Mouse (Mus musculus) forebrain, embryonic 16.5 days (tissue): ENCODE results near the gene Ephb1. TPM values are rescaled to one million over a fixed set of nuclear protein-coding genes. Genes with fewer than 3 reads are reported as not detected.

Experiments used
- ATAC-seq: fragments of 200-750 bp; cut with Nextera tagmentation; 2 replicates; pipeline ENCODE4 v1.8.0; 2017; ENCODE audit warnings: mild to moderate bottlenecking, moderate library complexity
- H3K27ac ChIP-seq: fragments of 300-500 bp; sonication (generic); 2 replicates; pipeline ENCODE4 v1.5.1; 2014; ENCODE audit warnings: low read length, control low read depth
- H3K27me3 ChIP-seq: fragments of 300-500 bp; sonication (generic); replicated peaks from 2 replicates; pipeline ENCODE4 v1.6.1; 2014; ENCODE audit warnings: low read length; ENCODE audit not compliant: control insufficient read depth, insufficient read depth
- H3K36me3 ChIP-seq: fragments of 300-500 bp; sonication (generic); 2 replicates; pipeline ENCODE4 v1.6.1; 2014; ENCODE audit not compliant: control insufficient read depth, insufficient read depth
- H3K4me1 ChIP-seq: fragments of 300-500 bp; sonication (generic); replicated peaks from 2 replicates; pipeline ENCODE4 v1.6.1; 2014; ENCODE audit warnings: low read length; ENCODE audit not compliant: control insufficient read depth, insufficient read depth
- H3K4me2 ChIP-seq: fragments of 300-500 bp; sonication (generic); 2 replicates; pipeline ENCODE4 v1.6.1; 2014; ENCODE audit warnings: mild to moderate bottlenecking, low read length, control low read depth
- H3K4me3 ChIP-seq: fragments of 300-500 bp; sonication (generic); replicated peaks from 2 replicates; pipeline ENCODE4 v1.5.1; 2014; ENCODE audit warnings: mild to moderate bottlenecking, low read length, control low read depth
- H3K9ac ChIP-seq: fragments of 300-500 bp; sonication (generic); replicated peaks from 2 replicates; pipeline ENCODE4 v1.6.1; 2014; ENCODE audit warnings: low read depth, low read length, control low read depth
- H3K9me3 ChIP-seq: fragments of 300-500 bp; sonication (generic); 2 replicates; pipeline ENCODE4 v1.6.1; 2016; ENCODE audit warnings: low read length; ENCODE audit not compliant: control insufficient read depth
- WGBS: fragments of 180-500 bp; shearing (Covaris S2); extraction: QIAGEN DNeasy Blood & Tissue Kit; methylation state at CpG from one replicate; pipeline ENCODE4 v1.1.7; 2014; 5-methylcytosine and 5-hydroxymethylcytosine counted together
- polyA plus RNA-seq: library from polyadenylated mRNA; unstranded; fragments of >200 nt; fragmentation: Nextera tagmentation; extraction: Ambion mirVana; gene quantifications from 2 replicates; pipeline ENCODE4 v1.2.1, GENCODE M21; 2015

Gene Ephb1
- polyA plus RNA-seq, 1 experiment from 2014 or later, result 48.8 TPM

- peaks cover 20% of the 10 kb centered on the region for H3K4me1 ChIP-seq
- peak; percentile 21 for ATAC-seq
- peak overlapping the region; percentile 87 for H3K4me3 ChIP-seq
- peak overlapping the region; percentile 86 for H3K9ac ChIP-seq
- no peaks in the 10 kb centered on the region for H3K9me3 ChIP-seq
- H3K4me2 ChIP-seq, result peak overlapping the region; percentile 99
- H3K36me3 ChIP-seq, result no peaks in the 10 kb centered on the region
- under 1% methylated on average over 70 of the region's 70 CpGs for WGBS
- peaks cover 22% of the 10 kb centered on the region for H3K27me3 ChIP-seq
- peak overlapping the region; percentile 77 for H3K27ac ChIP-seq
Measured at GRCm38 (mm10) chr9:102353636-102354491, 629 bp downstream of the Ephb1 start.

- ATAC-seq, result 0 out of 2 replicates have a peak, but pooled peaks have one; percentile 2
- peak overlapping the region; percentile 86 for H3K9ac ChIP-seq
- peaks cover 20% of the 10 kb centered on the region for H3K4me1 ChIP-seq
- no peaks in the 10 kb centered on the region for H3K9me3 ChIP-seq
- H3K4me2 ChIP-seq, result peak overlapping the region; percentile 99
- H3K27me3 ChIP-seq, result peaks cover 22% of the 10 kb centered on the region
- H3K4me3 ChIP-seq, result peak overlapping the region; percentile 87
- under 1% methylated on average over 35 of the region's 38 CpGs for WGBS
- H3K27ac ChIP-seq, result peak overlapping the region; percentile 77
- no peaks in the 10 kb centered on the region for H3K36me3 ChIP-seq
Measured at GRCm38 (mm10) chr9:102353056-102353635, 1.3 kb downstream of the Ephb1 start.

GRCm38 (mm10) chr9:102352186-102353055, 2.1 kb downstream of the Ephb1 start:
- no peak for ATAC-seq
- peaks cover 20% of the 10 kb centered on the region for H3K4me1 ChIP-seq
- no peaks in the 10 kb centered on the region for H3K36me3 ChIP-seq
- H3K27me3 ChIP-seq, result peaks cover 20% of the 10 kb centered on the region
- peak overlapping the region; percentile 99 for H3K4me2 ChIP-seq
- no peaks in the 10 kb centered on the region for H3K9me3 ChIP-seq
- H3K9ac ChIP-seq, result peak overlapping the region; percentile 86
- WGBS, result 2% methylated on average over 30 of the region's 30 CpGs
- peak overlapping the region; percentile 87 for H3K4me3 ChIP-seq
- peak overlapping the region; percentile 77 for H3K27ac ChIP-seq

GRCm38 (mm10) chr9:102351721-102352120, 2.8 kb downstream of the Ephb1 start:
- ATAC-seq, result no peak
- Histone ChIP-seq H3K9me3 (no peaks in the 10 kb centered on the region), H3K4me2 (peak overlapping the region; percentile 99), H3K27me3 (peaks cover 18% of the 10 kb centered on the region), H3K36me3 (no peaks in the 10 kb centered on the region), H3K4me3 (peak overlapping the region; percentile 87), H3K27ac (peak overlapping the region; percentile 10; the same call in 1 of the 2 replicates), H3K4me1 (peaks cover 20% of the 10 kb centered on the region), H3K9ac (peak overlapping the region; percentile 86)
- WGBS, result 3% methylated on average over 10 of the region's 10 CpGs

- 66% methylated on average over 5 of the region's 5 CpGs for WGBS
- peak overlapping the region; percentile 86 for H3K9ac ChIP-seq
- peaks cover 20% of the 10 kb centered on the region for H3K4me1 ChIP-seq
- peak overlapping the region; percentile 99 for H3K4me2 ChIP-seq
- no peaks in the 10 kb centered on the region for H3K9me3 ChIP-seq
- peaks cover 15% of the 10 kb centered on the region for H3K27me3 ChIP-seq
- no peak overlapping the region for H3K27ac ChIP-seq
- no peaks in the 10 kb centered on the region for H3K36me3 ChIP-seq
- no peak for ATAC-seq
- H3K4me3 ChIP-seq, result peak overlapping the region; percentile 87
Measured at GRCm38 (mm10) chr9:102351221-102351620, 3.3 kb downstream of the Ephb1 start.

GRCm38 (mm10) chr9:102350696-102351095, 3.8 kb downstream of the Ephb1 start:
- H3K9me3 ChIP-seq, result no peaks in the 10 kb centered on the region
- H3K36me3 ChIP-seq, result no peaks in the 10 kb centered on the region
- H3K4me1 ChIP-seq, result peaks cover 20% of the 10 kb centered on the region
- H3K9ac ChIP-seq, result no peak overlapping the region
- 86% methylated on average over 6 of the region's 6 CpGs for WGBS
- no peak overlapping the region for H3K4me3 ChIP-seq
- peaks cover 11% of the 10 kb centered on the region for H3K27me3 ChIP-seq
- H3K4me2 ChIP-seq, result peak overlapping the region; percentile 99
- no peak for ATAC-seq
- H3K27ac ChIP-seq, result no peak overlapping the region

- no peaks in the 10 kb centered on the region for H3K36me3 ChIP-seq
- peaks cover 20% of the 10 kb centered on the region for H3K4me1 ChIP-seq
- no peaks in the 10 kb centered on the region for H3K9me3 ChIP-seq
- no peak overlapping the region for H3K27ac ChIP-seq
- peaks cover 6% of the 10 kb centered on the region; the same call in 1 of the 2 replicates for H3K27me3 ChIP-seq
- H3K4me3 ChIP-seq, result no peak overlapping the region
- no peak overlapping the region for H3K4me2 ChIP-seq
- H3K9ac ChIP-seq, result no peak overlapping the region
- ATAC-seq, result no peak
- 82% methylated on average over 6 of the region's 6 CpGs for WGBS
Measured at GRCm38 (mm10) chr9:102350076-102350475, 4.4 kb downstream of the Ephb1 start.

- Histone ChIP-seq H3K27ac (no peak overlapping the region), H3K4me2 (no peak overlapping the region), H3K36me3 (no peaks in the 10 kb centered on the region), H3K4me1 (peaks cover 16% of the 10 kb centered on the region), H3K4me3 (no peak overlapping the region), H3K9me3 (no peaks in the 10 kb centered on the region), H3K27me3 (peaks cover 6% of the 10 kb centered on the region; the same call in 1 of the 2 replicates), H3K9ac (no peak overlapping the region)
- WGBS, result 90% methylated on average over 3 of the region's 3 CpGs
- ATAC-seq, result no peak
Measured at GRCm38 (mm10) chr9:102346801-102347200, 7.7 kb downstream of the Ephb1 start.

- H3K9ac ChIP-seq, result no peak overlapping the region
- no peak overlapping the region for H3K27ac ChIP-seq
- peaks cover 19% of the 10 kb centered on the region for H3K4me1 ChIP-seq
- H3K27me3 ChIP-seq, result 0 out of 2 replicates have a peak, but pooled peaks cover 2% of the 10 kb centered on the region
- no peak overlapping the region for H3K4me3 ChIP-seq
- no peak for ATAC-seq
- H3K36me3 ChIP-seq, result no peaks in the 10 kb centered on the region
- H3K9me3 ChIP-seq, result no peaks in the 10 kb centered on the region
- WGBS, result 64% methylated on average over 6 of the region's 6 CpGs
- no peak overlapping the region for H3K4me2 ChIP-seq
Measured at GRCm38 (mm10) chr9:102345474-102345873, 9.0 kb downstream of the Ephb1 start.
